Mouse (Mus musculus) erythroblast, embryonic 14.5 days (primary cell): ENCODE data around the gene Gsdme.

ENCODE experiments used
- GATA1 ChIP-seq: IDR thresholded peaks from 2 replicates; pipeline ENCODE4 v1.6.1; 2012; ENCODE audit warnings: low read length, inconsistent platforms, mixed read lengths
- TAL1 ChIP-seq: IDR thresholded peaks from 3 replicates; pipeline ENCODE4 v1.6.1; 2012; ENCODE audit warnings: low read length, inconsistent platforms, mixed read lengths

- TF ChIP-seq TAL1: no peak
- TF ChIP-seq GATA1: no peak
Observed at GRCm38 (mm10) chr6:50232984-50233383, 30.7 kb downstream of the Gsdme start.
